8 mouse cellular contexts compared by ENCODE assay signal in genomic region chr7:34167766-34168469, GRCm38 (mm10). TPM values are rescaled to one million over a fixed set of nuclear protein-coding genes. Genes with fewer than 3 reads are reported as not detected.
DNase-seq lines count a peak whose midpoint lies in the region; ATAC-seq and TF ChIP-seq lines count a peak whose summit lies in the region.

No protein-coding gene starts in this region.

- H3K27me3 ChIP-seq in neural tube, embryonic 11.5 days (ENCODE audit: control insufficient read depth, insufficient read depth, low read length): no peaks in the 10 kb centered on the region
- no peaks in the 10 kb centered on the region for H3K27me3 ChIP-seq in forebrain, postnatal 0 days (ENCODE audit: insufficient read depth, low read length)

- H3K4me3 ChIP-seq in neural tube, embryonic 11.5 days (ENCODE audit: low read depth, low read length): peak overlapping the region; percentile 71
- H3K4me3 ChIP-seq in bone marrow, adult 2 months (replicated peaks; ENCODE audit: control insufficient read depth, low read depth, low read length): peak overlapping the region; percentile 90
- peak overlapping the region; percentile 90 for H3K4me3 ChIP-seq in forebrain, postnatal 0 days (ENCODE audit: low read depth, low read length)

- no peak for TF ChIP-seq POLR2A in bone marrow, adult 2 months (IDR thresholded peaks at IDR 0.05; ENCODE audit: borderline replicate concordance, control insufficient read depth, low read depth, low read length)

- no peak for DNase-seq in neural tube, embryonic 11.5 days (ENCODE audit: low spot score)
- DNase-seq in neural tube, embryonic 10.5 days (ENCODE audit: extremely low spot score, low spot score): no peak
- DNase-seq in forebrain, postnatal 0 days: no peak
- DNase-seq in kidney, postnatal 25 days: peak; percentile 17 to 48
- DNase-seq in mesoderm, embryonic 11.5 days (ENCODE audit: low read depth, low spot score): peak; percentile 23
- no peak for DNase-seq in thymus, postnatal 10 days (ENCODE audit: low spot score in 2 of 2)
- no peak for DNase-seq in urinary bladder, postnatal 10 days (ENCODE audit: low spot score)

- peaks cover 10% of the 10 kb centered on the region for H3K36me3 ChIP-seq in neural tube, embryonic 11.5 days (ENCODE audit: control insufficient read depth, insufficient read depth, low read length)
- peaks cover 19% of the 10 kb centered on the region for H3K36me3 ChIP-seq in forebrain, postnatal 0 days (ENCODE audit: insufficient read depth)

- H3K9ac ChIP-seq in neural tube, embryonic 11.5 days (ENCODE audit: low read length): peak overlapping the region; percentile 88
- H3K9ac ChIP-seq in forebrain, postnatal 0 days: peak overlapping the region; percentile 86

- WGBS in neural tube, embryonic 11.5 days: under 1% methylated on average over 54 of the region's 54 CpGs
- WGBS in bone marrow, adult 2 months: under 1% methylated on average over 54 of the region's 54 CpGs
- under 1% methylated on average over 53 of the region's 54 CpGs for WGBS in forebrain, postnatal 0 days

- no peak for TF ChIP-seq CTCF in bone marrow, adult 2 months (IDR thresholded peaks at IDR 0.05; ENCODE audit: control insufficient read depth, insufficient read depth, low read length)
- no peak for TF ChIP-seq CTCF in forebrain, postnatal 0 days (IDR thresholded peaks at IDR 0.05; ENCODE audit: low read depth)

- H3K9me3 ChIP-seq in neural tube, embryonic 11.5 days (ENCODE audit: control insufficient read depth, low read length): no peaks in the 10 kb centered on the region
- no peaks in the 10 kb centered on the region for H3K9me3 ChIP-seq in forebrain, postnatal 0 days (ENCODE audit: low read length)

- peak overlapping the region; percentile 68 for H3K4me2 ChIP-seq in neural tube, embryonic 11.5 days (ENCODE audit: low read depth)
- H3K4me2 ChIP-seq in forebrain, postnatal 0 days (ENCODE audit: low read depth): peak overlapping the region; percentile 78

- 0 out of 2 replicates have a peak, but pooled peaks cover 4% of the 10 kb centered on the region for H3K4me1 ChIP-seq in neural tube, embryonic 11.5 days (ENCODE audit: control insufficient read depth, insufficient read depth, low read length)
- H3K4me1 ChIP-seq in bone marrow, adult 2 months (ENCODE audit: control insufficient read depth, insufficient read depth, low read length): no peaks in the 10 kb centered on the region; the same call in 1 of the 2 replicates
- peaks cover 8% of the 10 kb centered on the region; the same call in 1 of the 2 replicates for H3K4me1 ChIP-seq in forebrain, postnatal 0 days (ENCODE audit: insufficient read depth)

- H3K27ac ChIP-seq in neural tube, embryonic 11.5 days (ENCODE audit: low read depth, low read length): peak overlapping the region; percentile 81
- H3K27ac ChIP-seq in bone marrow, adult 2 months (ENCODE audit: control insufficient read depth, insufficient read depth, low read depth, low read length, poor library complexity): peak overlapping the region; percentile 76
- peak overlapping the region; percentile 85 for H3K27ac ChIP-seq in forebrain, postnatal 0 days (ENCODE audit: low read depth, low read length)

- peak; percentile 82 for ATAC-seq in neural tube, embryonic 11.5 days (ENCODE audit: insufficient read depth, low FRiP score, low TSS enrichment)
- ATAC-seq in forebrain, postnatal 0 days: peak; percentile 72

RNA-seq across cellular contexts. Expression of gene Uba2, which starts 1.5 kb away (rescaled TPM):
- polyA plus RNA-seq in neural tube, embryonic 11.5 days (2014; fragmentation: Nextera tagmentation; extraction: Ambion mirVana): 261 and 264 TPM in 2 replicates
- 50.3 and 72.5 TPM in 2 replicates for polyA plus RNA-seq in bone marrow, adult 2 months (2011; ENCODE audit: insufficient read depth, insufficient read length, low replicate concordance, missing spikeins)
- total RNA-seq in forebrain, postnatal 0 days (2014; rRNA removed): 179 and 196 TPM in 2 replicates
- polyA plus RNA-seq in forebrain, postnatal 0 days (2015; fragmentation: Nextera tagmentation; extraction: Ambion mirVana): 109 and 123 TPM in 2 replicates

RNA-seq across cellular contexts. Expression of gene Pdcd2l, which starts 28.5 kb away (rescaled TPM):
- polyA plus RNA-seq in neural tube, embryonic 11.5 days (2014; fragmentation: Nextera tagmentation; extraction: Ambion mirVana): 60.8 and 64.4 TPM in 2 replicates
- 7.5 and 17.9 TPM in 2 replicates for polyA plus RNA-seq in bone marrow, adult 2 months (2011; ENCODE audit: insufficient read depth, insufficient read length, low replicate concordance, missing spikeins)
- total RNA-seq in forebrain, postnatal 0 days (2014; rRNA removed): 47.4 and 63.7 TPM in 2 replicates
- 69.0 and 74.7 TPM in 2 replicates for polyA plus RNA-seq in forebrain, postnatal 0 days (2015; fragmentation: Nextera tagmentation; extraction: Ambion mirVana)

RNA-seq across cellular contexts. Expression of gene Wtip, which starts 34.9 kb away (rescaled TPM):
- 5.3 and 5.8 TPM in 2 replicates for polyA plus RNA-seq in neural tube, embryonic 11.5 days (2014; fragmentation: Nextera tagmentation; extraction: Ambion mirVana)
- polyA plus RNA-seq in bone marrow, adult 2 months (2011; ENCODE audit: insufficient read depth, insufficient read length, low replicate concordance, missing spikeins): 2.3 TPM in 1 of 2 replicates, not detected in the other
- 36.8 and 42.1 TPM in 2 replicates for total RNA-seq in forebrain, postnatal 0 days (2014; rRNA removed)
- polyA plus RNA-seq in forebrain, postnatal 0 days (2015; fragmentation: Nextera tagmentation; extraction: Ambion mirVana): 2.6 and 3.4 TPM in 2 replicates

Comparison
In these comparisons a context has a peak if more than half of its experiments do, and no peak if none do; other contexts are left out.
1. DNase-seq: peak in kidney, postnatal 25 days (2 of 2) and mesoderm, embryonic 11.5 days (single experiment); none in neural tube, embryonic 11.5 days (single experiment), neural tube, embryonic 10.5 days (single experiment), forebrain, postnatal 0 days (single experiment), thymus, postnatal 10 days (0 of 2) and urinary bladder, postnatal 10 days (single experiment).
2. Peak in every context shown above with its lines, with median percentiles within 50 percentile points of each other: H3K27ac ChIP-seq and H3K4me3 ChIP-seq.